Mouse (Mus musculus) brown adipose tissue, adult 24 weeks (tissue): ENCODE data around the gene Anxa9. TPM values are rescaled to one million over a fixed set of nuclear protein-coding genes. Genes with fewer than 3 reads are reported as not detected.

ENCODE experiments used
- H3K27ac ChIP-seq: fragments of 200-500 bp; replicated peaks from 2 replicates; pipeline ENCODE4 v1.5.1; 2012; ENCODE audit warnings: low read depth, mild to moderate bottlenecking, low read length
- H3K4me1 ChIP-seq: fragments of 200-500 bp; 2 replicates; pipeline ENCODE4 v1.6.1; 2012; ENCODE audit warnings: low read length, mixed read lengths; ENCODE audit not compliant: control insufficient read depth, insufficient read depth, insufficient read length
- H3K4me3 ChIP-seq: fragments of 200-500 bp; 2 replicates; pipeline ENCODE4 v1.5.1; 2012; ENCODE audit warnings: low read depth, mild to moderate bottlenecking, low read length, moderate library complexity; ENCODE audit not compliant: insufficient read depth
- polyA plus RNA-seq: library from polyadenylated mRNA; stranded (reverse); fragments of >200 nt; gene quantifications from 2 replicates; pipeline ENCODE4 v1.2.4, GENCODE M21; 2012; ENCODE audit not compliant: missing spikeins, insufficient read depth, insufficient read length

The Anxa9 gene
- polyA plus RNA-seq, 1 experiment = 1.5 TPM

DNA sequence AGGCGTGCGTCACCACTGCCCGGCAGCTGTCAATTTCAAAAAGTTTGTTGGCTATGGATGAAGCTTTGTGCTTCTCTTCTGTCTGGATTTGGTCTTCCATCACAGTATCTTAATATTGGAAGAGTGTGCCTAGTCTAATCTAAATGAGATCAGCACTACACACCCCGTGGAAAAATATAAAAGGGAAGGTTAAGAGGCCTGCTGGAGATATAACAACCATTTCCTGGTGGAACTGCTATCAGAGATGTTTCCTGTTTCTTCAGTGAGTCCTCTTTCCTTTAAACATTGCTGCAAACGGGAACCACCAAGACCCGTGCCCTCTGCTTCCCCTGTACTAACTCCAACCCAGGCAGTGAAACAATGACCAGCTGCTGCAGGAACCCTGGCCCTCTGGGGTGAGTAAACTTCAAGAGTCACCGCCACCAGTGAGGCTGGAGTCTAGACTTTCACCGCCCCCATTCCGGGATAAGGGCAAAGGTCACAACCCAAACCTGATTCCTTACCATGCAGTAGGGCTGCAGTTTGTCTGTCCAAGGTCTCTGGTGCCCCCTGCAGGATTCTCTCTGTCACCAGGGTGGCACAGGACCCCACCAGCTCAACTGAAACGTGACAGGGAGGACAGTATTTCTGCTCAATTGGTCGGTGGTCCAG lies 43.8 kb downstream of the Anxa9 start:
- Histone ChIP-seq H3K27ac (no peak overlapping the region; the same call in 1 of the 2 replicates), H3K4me1 (0 out of 2 replicates have a peak, but pooled peaks cover 2% of the 10 kb centered on the region), H3K4me3 (no peak overlapping the region)

DNA sequence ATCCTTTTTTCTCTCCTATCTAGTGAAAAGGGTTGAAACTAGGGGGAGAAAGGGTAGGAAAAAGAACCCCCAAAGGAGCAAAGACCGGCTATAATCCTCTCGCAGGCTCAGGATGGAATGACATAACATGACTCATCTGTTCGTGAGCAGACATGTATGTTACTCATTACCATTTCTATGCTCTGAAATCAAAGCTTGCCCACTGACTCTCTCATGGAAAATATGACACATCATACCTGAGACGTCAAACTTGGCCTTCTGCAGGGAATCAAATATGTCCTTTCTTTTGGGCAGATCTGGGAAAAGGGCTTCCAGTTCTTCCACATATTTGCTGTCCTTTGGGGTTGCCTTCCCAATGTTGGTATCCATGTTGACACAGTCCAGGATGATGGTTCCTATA lies 45.0 kb downstream of the Anxa9 start:
- Histone ChIP-seq H3K4me3 (no peak overlapping the region), H3K4me1 (no peaks in the 10 kb centered on the region), H3K27ac (no peak overlapping the region)

- H3K27ac ChIP-seq = no peak overlapping the region
- H3K4me1 ChIP-seq = no peaks in the 10 kb centered on the region
- no peak overlapping the region for H3K4me3 ChIP-seq
Observed at GRCm38 (mm10) chr3:95256931-95257330, 50.0 kb downstream of the Anxa9 start.

DNA sequence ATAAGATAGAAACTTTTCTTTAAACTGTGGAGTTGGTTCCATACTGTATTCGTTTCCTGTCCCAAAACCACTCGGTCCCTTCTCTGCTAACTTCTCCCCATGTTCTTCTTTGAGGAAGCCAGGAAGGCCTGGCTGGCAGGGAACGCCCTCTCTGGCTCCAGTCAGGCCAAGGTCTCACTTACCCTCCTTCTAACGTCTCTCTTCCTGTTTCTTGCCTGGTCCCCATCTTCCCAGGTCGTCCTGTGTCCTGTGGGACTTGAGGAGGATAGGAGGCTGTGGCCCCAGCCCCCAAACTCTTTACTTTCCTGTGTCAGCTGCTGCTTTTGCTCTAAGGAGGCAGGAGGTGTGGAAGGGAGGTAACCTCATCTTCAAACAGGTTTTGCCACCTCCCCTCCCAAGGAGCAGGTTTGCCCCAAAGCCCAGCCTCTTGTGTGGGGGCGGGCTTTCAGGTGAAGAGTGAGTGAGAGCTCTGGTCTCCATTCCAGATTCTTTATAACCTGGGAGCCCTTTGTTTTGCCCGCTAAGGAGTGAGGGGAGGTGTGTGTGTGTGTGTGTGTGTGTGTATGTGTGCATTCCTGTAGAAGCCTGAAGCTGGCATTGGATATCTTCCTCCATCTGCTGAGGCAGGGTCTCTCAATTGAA lies 56.1 kb downstream of the Anxa9 start, which contains the start of gene Bnipl:
Gene Bnipl (minus strand): TSS at position 411 of the 642 bp plus-strand sequence.
- no peaks in the 10 kb centered on the region for H3K4me1 ChIP-seq
- H3K27ac ChIP-seq = no peak within 1 kb of the TSS
- H3K4me3 ChIP-seq = no peak within 1 kb of the TSS

GRCm38 (mm10) chr3:95250361-95250760 lies 56.6 kb downstream of the Anxa9 start:
- H3K27ac ChIP-seq = no peak overlapping the region
- no peaks in the 10 kb centered on the region for H3K4me1 ChIP-seq
- no peak overlapping the region for H3K4me3 ChIP-seq

GRCm38 (mm10) chr3:95247660-95248336 lies 59.2 kb downstream of the Anxa9 start:
- Histone ChIP-seq H3K27ac (no peak overlapping the region; the same call in 1 of the 2 replicates), H3K4me1 (no peaks in the 10 kb centered on the region), H3K4me3 (no peak overlapping the region)

DNA sequence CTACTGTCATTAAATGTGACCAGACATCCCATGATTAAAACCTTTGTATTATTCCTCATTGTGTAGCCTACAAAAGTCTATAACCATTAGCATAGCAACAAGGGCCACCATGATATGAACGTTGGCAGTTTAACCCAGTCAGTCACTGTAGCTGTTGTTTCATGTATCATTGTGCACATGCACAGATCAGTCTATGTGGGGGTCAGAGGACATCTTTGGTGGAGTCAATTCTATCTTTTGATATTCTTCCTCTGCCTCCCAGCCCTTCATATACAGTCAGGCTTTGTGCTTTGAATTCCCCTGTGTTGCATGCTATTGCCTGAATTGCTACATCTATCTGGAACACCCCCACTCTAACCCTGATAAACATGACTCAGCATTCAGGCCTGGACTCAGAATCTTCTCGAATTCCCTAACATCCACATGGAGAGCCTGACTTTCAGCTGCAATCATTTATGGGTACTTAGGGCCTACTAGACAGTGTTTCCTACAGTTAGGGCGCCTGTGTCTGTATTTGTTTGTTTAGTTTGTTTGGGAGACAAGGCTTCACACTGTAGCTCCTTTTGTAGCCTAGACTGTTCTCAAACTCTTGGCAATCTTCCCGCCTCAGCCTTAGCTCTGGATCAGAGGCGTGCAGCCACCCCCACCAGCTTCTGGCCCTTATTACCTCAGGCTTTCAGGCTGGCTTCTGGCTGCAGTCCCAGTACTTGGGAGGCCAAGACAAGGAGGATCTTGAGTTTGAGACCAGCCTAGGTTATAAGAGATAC lies 60.3 kb downstream of the Anxa9 start:
- Histone ChIP-seq H3K4me1 (no peaks in the 10 kb centered on the region), H3K27ac (peak overlapping the region; percentile 90), H3K4me3 (no peak overlapping the region)

Other genes starting within 250 kb of the Anxa9 start
- gene Pip5k1a, start 200.2 kb downstream of the Anxa9 start, polyA plus RNA-seq = 12.7 and 14.5 TPM in 2 replicates
- 18.8 and 26.2 TPM in 2 replicates for gene Vps72, start 196.2 kb downstream of the Anxa9 start, polyA plus RNA-seq
- 7.3 and 12.4 TPM in 2 replicates for gene Tmod4, start 182.7 kb downstream of the Anxa9 start, polyA plus RNA-seq
- 34.7 and 62.1 TPM in 2 replicates for gene Scnm1, start 173.2 kb downstream of the Anxa9 start, polyA plus RNA-seq
- gene Lysmd1, start 173.1 kb downstream of the Anxa9 start, polyA plus RNA-seq = 7.3 and 7.6 TPM in 2 replicates
- gene Tnfaip8l2, start 164.8 kb downstream of the Anxa9 start, polyA plus RNA-seq = 2.7 and 2.8 TPM in 2 replicates
- gene Sema6c, start 146.7 kb downstream of the Anxa9 start, polyA plus RNA-seq = 1.5 and 2.6 TPM in 2 replicates
- 11.3 and 12.2 TPM in 2 replicates for gene Gabpb2, start 89.3 kb downstream of the Anxa9 start, polyA plus RNA-seq
- 23.3 and 29.2 TPM in 2 replicates for gene Cdc42se1, start 78.4 kb downstream of the Anxa9 start, polyA plus RNA-seq
- 3.5 and 7.0 TPM in 2 replicates for gene Mllt11, start 75.0 kb downstream of the Anxa9 start, polyA plus RNA-seq
- not detected in 2 replicates for gene Gm128, start 65.6 kb downstream of the Anxa9 start, polyA plus RNA-seq
- gene Bnipl, start 56.0 kb downstream of the Anxa9 start, polyA plus RNA-seq = not detected in 2 replicates
- gene Mindy1, start 25.8 kb downstream of the Anxa9 start, polyA plus RNA-seq = 22.1 and 23.5 TPM in 2 replicates
- gene Prune1, start 25.1 kb downstream of the Anxa9 start, polyA plus RNA-seq = 11.9 and 16.3 TPM in 2 replicates
- gene Cers2, start 7.6 kb upstream of the Anxa9 start, polyA plus RNA-seq = 178 and 185 TPM in 2 replicates
- gene Setdb1, start 50.0 kb upstream of the Anxa9 start, polyA plus RNA-seq = 6.7 and 7.5 TPM in 2 replicates
- gene 4930558C23Rik, start 95.7 kb upstream of the Anxa9 start, polyA plus RNA-seq = not detected in 2 replicates
- gene Arnt, start 127.2 kb upstream of the Anxa9 start, polyA plus RNA-seq = 17.2 and 18.4 TPM in 2 replicates
- gene Ctsk, start 192.1 kb upstream of the Anxa9 start, polyA plus RNA-seq = 7.5 and 12.3 TPM in 2 replicates
- gene Ctss, start 219.6 kb upstream of the Anxa9 start, polyA plus RNA-seq = 21.0 and 22.4 TPM in 2 replicates